Mouse (Mus musculus) embryo, embryonic 10.5 days (tissue): ENCODE measurements at regions not wholly inside any gene's neighbourhood (a gene's known extent, or its start where the extent isn't known, plus 50 kb on each side); places are given as distances from the start of the nearest gene placed in this dataset.

Source experiments
- DNase-seq: peaks from one replicate; pipeline ENCODE4 v3.0.0-alpha.2; 2015; ENCODE audit warnings: low spot score

DNA sequence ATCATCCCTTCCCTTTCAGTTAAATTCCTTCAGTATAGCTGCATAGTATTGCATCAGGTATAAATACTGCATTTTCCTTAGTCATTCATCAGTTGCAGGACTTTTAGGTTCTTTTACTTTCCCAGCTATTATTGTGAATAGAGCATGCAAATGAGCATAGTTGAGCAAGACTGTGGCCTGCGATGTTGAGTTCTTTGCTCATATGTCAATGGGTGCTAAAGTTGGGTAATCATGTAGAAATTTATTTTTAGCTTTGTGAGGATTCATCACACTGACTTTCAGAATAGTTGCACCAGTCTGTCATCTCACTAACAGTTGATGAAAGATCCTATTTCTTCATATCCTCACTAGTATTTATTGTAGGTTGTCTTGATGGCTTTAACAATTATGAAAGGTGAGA lies 380.3 kb upstream of the Arrdc3 start:
- DNase-seq = no peak

GRCm38 (mm10) chr13:80514171-80514981 lies 368.8 kb upstream of the Arrdc3 start:
- DNase-seq = no peak

DNA sequence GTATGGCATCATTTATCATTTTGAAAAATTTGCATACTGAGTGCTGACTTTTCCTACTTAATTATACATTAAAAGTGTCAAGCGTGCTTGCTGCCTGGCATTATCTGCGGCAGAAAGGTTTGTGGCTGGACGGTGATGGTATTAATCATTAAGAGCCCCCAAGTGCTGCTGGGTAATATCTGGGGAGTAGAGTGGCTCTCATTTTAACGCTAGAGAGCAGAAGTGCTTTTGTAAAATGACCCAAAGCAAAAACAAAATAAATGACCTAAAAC lies 368.3 kb upstream of the Arrdc3 start:
- peak; percentile 12 for DNase-seq

DNA sequence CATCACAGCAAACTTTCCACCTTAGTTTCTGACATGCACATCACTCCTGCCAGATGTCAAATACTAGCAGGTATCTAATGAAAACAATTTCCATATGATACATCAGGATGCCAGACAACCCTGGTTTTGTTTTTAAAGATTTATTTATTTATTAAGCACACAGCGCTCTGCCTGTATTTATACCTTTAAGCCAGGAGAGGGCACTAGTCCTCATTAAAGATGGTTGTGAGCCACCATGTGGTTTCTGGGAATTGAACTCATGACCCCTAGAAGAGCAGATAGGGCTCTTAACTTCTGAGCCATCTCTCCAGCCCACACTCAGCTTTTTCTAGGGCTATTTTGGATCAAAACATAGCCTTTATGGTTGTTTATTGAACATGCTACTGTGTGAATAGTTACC lies 364.3 kb upstream of the Arrdc3 start:
- DNase-seq = no peak

- DNase-seq = no peak
These were observed 363.4 kb upstream of the Arrdc3 start for GRCm38 (mm10) chr13:80519792-80520191.

DNA sequence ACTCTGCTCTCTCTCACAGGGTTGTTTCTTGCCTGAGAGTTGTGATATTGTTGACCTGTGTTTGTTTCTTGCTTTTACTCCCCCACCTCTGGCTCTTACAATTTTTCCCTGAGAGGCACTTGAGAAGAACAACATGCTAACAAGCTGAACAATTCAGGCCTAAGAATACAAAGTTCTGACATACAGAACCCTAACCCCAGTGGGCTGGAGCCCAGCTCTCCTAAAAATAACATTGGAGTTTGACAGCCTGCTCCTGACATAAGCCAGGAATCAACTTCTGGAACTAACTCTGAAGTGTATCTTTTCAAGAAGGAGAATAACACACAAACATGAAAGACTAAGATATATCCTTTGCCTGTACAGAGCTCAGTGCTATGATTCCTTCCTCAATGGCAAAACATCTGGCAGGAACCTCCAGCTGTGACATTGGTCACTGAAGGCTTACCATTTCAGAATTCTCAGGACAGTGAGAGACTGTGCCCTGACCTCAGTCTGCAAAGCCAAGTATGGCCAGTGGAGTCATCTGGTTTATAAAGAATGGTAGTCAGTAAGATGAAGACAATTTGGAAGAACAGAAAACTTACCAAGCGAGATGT lies 347.3 kb upstream of the Arrdc3 start:
- no peak for DNase-seq

- DNase-seq = no peak
These were observed 338.2 kb upstream of the Arrdc3 start for GRCm38 (mm10) chr13:80544951-80545350.

DNA sequence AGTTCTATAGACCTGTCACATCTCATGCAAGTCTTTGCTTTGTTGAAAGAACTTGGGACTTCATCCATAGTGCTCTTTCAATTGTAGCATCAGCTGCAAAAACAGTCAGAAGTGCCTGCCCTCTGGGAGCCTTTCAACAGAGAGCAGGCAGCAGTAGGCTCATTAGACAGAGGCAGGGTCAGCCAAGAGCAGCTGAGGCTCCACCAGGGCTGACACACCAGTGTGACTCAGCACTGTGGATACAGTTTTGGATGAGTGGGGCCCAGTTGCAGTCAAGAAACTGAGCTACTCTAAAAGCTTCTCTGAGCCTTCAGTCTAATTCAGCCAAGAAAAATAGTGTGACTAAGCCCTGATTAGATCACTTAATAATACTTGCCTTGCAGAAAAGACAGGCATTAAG lies 326.0 kb upstream of the Arrdc3 start:
- DNase-seq = peak; percentile 48
